Mouse (Mus musculus) kidney, embryonic 15.5 days (tissue): ENCODE results near the gene Prdm9. TPM values are rescaled to one million over a fixed set of nuclear protein-coding genes. Genes with fewer than 3 reads are reported as not detected.
A peak's percentile ranks its signal among the peaks of the same experiment; 100 is the strongest.

Experiments used
- ATAC-seq: fragments of 200-750 bp; cut with Nextera tagmentation; replicated peaks from 2 replicates; pipeline ENCODE4 v1.8.0; 2017; ENCODE audit warnings: moderate TSS enrichment; ENCODE audit not compliant: low FRiP score
- H3K27ac ChIP-seq: fragments of 300-500 bp; sonication (generic); 2 replicates; pipeline ENCODE4 v1.5.1; 2015; ENCODE audit warnings: mild to moderate bottlenecking, inconsistent platforms
- H3K27me3 ChIP-seq: fragments of 300-500 bp; sonication (generic); 2 replicates; pipeline ENCODE4 v1.6.1; 2015; ENCODE audit warnings: inconsistent platforms
- H3K36me3 ChIP-seq: fragments of 300-500 bp; sonication (generic); 2 replicates; pipeline ENCODE4 v1.6.1; 2015; ENCODE audit warnings: inconsistent platforms
- H3K4me1 ChIP-seq: fragments of 300-500 bp; sonication (generic); 2 replicates; pipeline ENCODE4 v1.6.1; 2015; ENCODE audit warnings: inconsistent platforms
- H3K4me2 ChIP-seq: fragments of 300-500 bp; sonication (generic); 2 replicates; pipeline ENCODE4 v1.6.1; 2015; ENCODE audit warnings: moderate library complexity, mild to moderate bottlenecking, inconsistent platforms
- H3K4me3 ChIP-seq: fragments of 300-500 bp; sonication (generic); replicated peaks from 2 replicates; pipeline ENCODE4 v1.5.1; 2015; ENCODE audit warnings: mild to moderate bottlenecking, inconsistent platforms
- H3K9ac ChIP-seq: fragments of 300-500 bp; sonication (generic); 2 replicates; pipeline ENCODE4 v1.6.1; 2015; ENCODE audit warnings: mild to moderate bottlenecking, inconsistent platforms
- H3K9me3 ChIP-seq: fragments of 300-500 bp; sonication (generic); replicated peaks from 2 replicates; pipeline ENCODE4 v1.6.1; 2016; ENCODE audit warnings: inconsistent platforms
- WGBS: fragments of 180-500 bp; shearing (Covaris S2); methylation state at CpG from one replicate; pipeline ENCODE4 v1.1.7; 2015; ENCODE audit warnings: mixed read lengths; 5-methylcytosine and 5-hydroxymethylcytosine counted together
- polyA plus RNA-seq: library from polyadenylated mRNA; unstranded; fragments of >200 nt; fragmentation: Nextera tagmentation; extraction: Ambion mirVana; gene quantifications from 2 replicates; pipeline ENCODE4 v1.2.1, GENCODE M21; 2015

Gene Prdm9
- polyA plus RNA-seq, 1 experiment from 2014 or later, result 2.9 TPM

DNA sequence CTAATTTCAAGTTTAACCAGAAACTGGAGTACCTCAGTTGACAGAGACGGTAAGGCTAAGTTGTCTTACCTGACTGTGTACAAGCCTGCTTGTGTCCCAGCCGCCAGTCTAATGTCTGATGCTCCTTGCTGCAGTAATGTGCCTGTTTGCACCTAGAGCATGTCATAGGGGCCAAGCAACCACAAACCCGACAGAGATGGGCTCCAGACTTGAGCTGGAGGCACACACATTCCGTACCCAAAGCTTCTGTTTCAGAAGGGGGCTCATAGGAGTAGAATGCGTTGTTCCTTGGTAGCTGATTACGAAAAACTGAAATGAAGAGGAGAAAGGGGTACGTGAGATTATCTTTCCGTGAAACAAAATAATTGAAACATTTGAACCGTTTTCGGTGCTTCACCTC is 37.9 kb downstream of the Prdm9 start:
- H3K9me3 ChIP-seq, result no peaks in the 10 kb centered on the region
- H3K4me3 ChIP-seq, result peak overlapping the region; percentile 77
- peak overlapping the region; percentile 75 for H3K4me2 ChIP-seq
- H3K36me3 ChIP-seq, result peaks cover 39% of the 10 kb centered on the region
- peaks cover 11% of the 10 kb centered on the region for H3K4me1 ChIP-seq
- H3K27ac ChIP-seq, result peak overlapping the region; percentile 91; the same call in 1 of the 2 replicates
- whole genome bisulfite sequencing, result 13% methylated on average over 10 of the region's 10 CpGs
- H3K27me3 ChIP-seq, result no peaks in the 10 kb centered on the region
- H3K9ac ChIP-seq, result peak overlapping the region; percentile 75
- ATAC-seq, result no peak

DNA sequence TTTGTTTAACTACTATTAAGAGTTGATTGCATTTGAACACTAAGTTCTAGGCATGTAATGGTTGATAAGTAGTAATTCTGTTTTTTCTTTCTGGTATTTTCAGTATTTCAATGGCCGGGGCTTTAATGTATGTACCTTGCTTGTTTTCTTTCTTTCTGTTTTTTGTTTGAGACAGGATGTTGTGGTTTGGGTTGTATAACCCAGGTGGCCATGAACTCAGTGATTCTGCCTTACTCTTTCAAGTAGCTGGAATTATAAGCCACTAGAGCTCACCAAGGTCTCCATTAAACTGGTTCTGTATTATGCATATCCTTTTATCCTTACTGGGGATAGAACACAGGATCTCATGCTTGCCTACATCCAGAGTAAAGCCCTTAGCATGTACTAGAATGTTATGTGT is 45.4 kb downstream of the Prdm9 start:
- H3K27ac ChIP-seq, result no peak overlapping the region
- ATAC-seq, result no peak
- H3K4me3 ChIP-seq, result no peak overlapping the region
- 100% methylated on average over 1 of the region's 1 CpGs for WGBS
- no peak overlapping the region for H3K9ac ChIP-seq
- H3K4me1 ChIP-seq, result no peaks in the 10 kb centered on the region
- no peak overlapping the region for H3K4me2 ChIP-seq
- H3K36me3 ChIP-seq, result peaks cover 97% of the 10 kb centered on the region
- no peaks in the 10 kb centered on the region for H3K9me3 ChIP-seq
- H3K27me3 ChIP-seq, result no peaks in the 10 kb centered on the region

DNA sequence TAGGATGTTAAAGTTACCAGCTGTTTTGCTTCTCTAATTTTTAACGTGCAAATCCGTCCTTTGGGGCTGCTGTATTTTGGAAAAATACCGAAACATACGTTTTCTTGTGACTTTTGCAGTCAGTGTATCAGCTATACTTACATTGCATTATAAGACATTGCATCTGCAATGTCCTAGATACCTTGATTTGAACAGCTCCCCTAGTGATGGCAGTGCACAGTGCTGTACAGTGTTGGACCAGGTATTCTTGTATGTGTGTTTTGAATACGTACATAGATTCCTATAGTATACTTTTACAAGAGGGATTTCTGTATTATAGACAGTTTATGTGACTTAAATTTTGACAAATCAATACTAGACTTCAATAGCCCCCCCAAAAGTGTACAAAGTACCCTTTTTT is 46.0 kb downstream of the Prdm9 start:
- no peaks in the 10 kb centered on the region for H3K9me3 ChIP-seq
- H3K36me3 ChIP-seq, result peaks cover 98% of the 10 kb centered on the region
- WGBS, result 88% methylated on average over 5 of the region's 5 CpGs
- no peak for ATAC-seq
- no peaks in the 10 kb centered on the region for H3K4me1 ChIP-seq
- H3K27me3 ChIP-seq, result no peaks in the 10 kb centered on the region
- no peak overlapping the region for H3K4me3 ChIP-seq
- no peak overlapping the region for H3K4me2 ChIP-seq
- no peak overlapping the region for H3K9ac ChIP-seq
- no peak overlapping the region for H3K27ac ChIP-seq

DNA sequence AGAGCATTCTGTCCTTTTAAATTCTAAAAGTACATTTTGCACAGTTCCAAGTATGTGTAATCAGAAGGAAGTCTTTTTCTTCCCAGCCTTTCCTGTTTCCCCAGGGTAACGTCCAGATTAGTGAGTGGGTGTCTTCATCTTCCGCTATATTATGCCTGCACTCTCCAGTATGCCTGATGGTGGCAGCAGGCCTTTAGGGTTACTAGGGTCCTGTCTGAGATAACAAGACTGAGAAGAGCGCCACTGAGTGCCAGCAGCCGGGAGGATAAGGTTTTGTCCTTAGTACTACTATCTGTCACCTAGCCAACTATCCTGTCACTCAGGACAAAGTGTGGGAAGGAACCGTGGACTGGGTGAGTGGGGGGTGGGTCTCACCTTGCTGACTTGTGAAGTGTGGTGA is 46.4 kb downstream of the Prdm9 start:
- no peak overlapping the region for H3K4me2 ChIP-seq
- H3K4me3 ChIP-seq, result no peak overlapping the region
- H3K27ac ChIP-seq, result no peak overlapping the region
- no peak overlapping the region for H3K9ac ChIP-seq
- H3K27me3 ChIP-seq, result no peaks in the 10 kb centered on the region
- peaks cover 99% of the 10 kb centered on the region for H3K36me3 ChIP-seq
- no peak for ATAC-seq
- WGBS, result 78% methylated on average over 5 of the region's 5 CpGs
- H3K4me1 ChIP-seq, result no peaks in the 10 kb centered on the region
- no peaks in the 10 kb centered on the region for H3K9me3 ChIP-seq

DNA sequence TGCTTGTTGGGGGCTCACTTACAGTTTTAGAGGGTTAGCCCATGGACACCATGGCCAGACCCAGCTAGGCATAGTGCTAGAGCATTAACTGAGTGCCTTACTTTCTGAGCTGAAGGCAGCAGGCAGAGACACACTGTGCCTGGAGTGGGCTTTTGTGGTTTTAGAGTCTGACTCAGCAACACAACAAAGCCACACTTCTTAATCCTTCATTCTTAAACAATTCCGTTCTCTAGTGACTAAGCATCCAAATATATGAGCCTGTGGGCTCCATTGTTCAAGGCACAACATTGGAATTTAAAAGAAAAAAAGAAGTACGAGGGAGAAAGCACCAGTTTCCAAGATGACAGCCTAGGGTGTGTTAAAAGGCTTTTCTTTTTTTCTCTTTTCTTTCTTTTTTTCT is 53.5 kb downstream of the Prdm9 start:
- Histone ChIP-seq H3K9me3 (peaks cover 5% of the 10 kb centered on the region; the same call in 1 of the 2 replicates), H3K4me3 (no peak overlapping the region), H3K27ac (no peak overlapping the region), H3K36me3 (peaks cover 98% of the 10 kb centered on the region), H3K9ac (no peak overlapping the region), H3K27me3 (no peaks in the 10 kb centered on the region), H3K4me2 (no peak overlapping the region), H3K4me1 (no peaks in the 10 kb centered on the region)
- 76% methylated on average over 2 of the region's 2 CpGs for WGBS
- no peak for ATAC-seq

DNA sequence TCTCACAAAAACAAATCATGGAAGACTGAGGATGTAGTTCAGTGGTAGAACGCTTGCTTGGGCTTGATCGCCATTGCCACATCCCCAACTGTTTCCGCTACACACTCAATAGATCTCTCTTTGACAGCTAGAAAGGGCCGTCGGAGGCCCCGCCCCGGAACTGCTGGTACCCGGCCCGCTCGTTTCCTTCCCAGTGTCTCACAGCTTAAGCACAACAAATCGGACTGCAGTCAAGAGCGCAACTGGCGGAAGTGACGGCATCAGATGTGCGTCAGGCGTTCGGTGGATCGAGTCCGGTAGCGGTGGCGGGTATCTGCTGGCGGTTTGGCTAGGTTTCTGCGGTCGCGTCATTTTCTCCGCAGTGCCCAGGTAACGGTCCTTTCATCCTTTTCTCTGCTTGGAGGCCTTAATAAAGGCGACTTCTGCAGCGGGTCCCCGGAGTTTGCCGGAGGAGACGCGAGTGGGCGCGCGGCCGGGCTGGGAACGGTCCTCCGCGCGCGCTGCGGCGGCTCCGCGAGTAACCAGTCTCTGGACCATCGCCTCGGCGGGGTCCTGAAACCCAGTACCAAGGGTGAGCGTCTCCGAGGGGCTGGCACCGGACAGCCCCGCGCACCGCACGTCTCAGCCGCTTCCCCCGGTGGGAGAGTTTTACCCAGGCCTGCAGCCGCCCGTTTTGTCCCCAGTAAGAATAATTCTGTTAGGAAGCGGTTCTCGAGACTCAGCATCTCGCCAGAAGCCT is 64.3 kb downstream of the Prdm9 start, which contains the start of the genes Psmb1 and Tbp:
Psmb1 (minus strand) TSS at position 96 of the 739 bp plus-strand sequence.
Tbp (plus strand) TSS at position 233 of the 739 bp plus-strand sequence.
- under 1% methylated on average over 63 of the region's 63 CpGs for WGBS
- Histone ChIP-seq H3K36me3 (peaks cover 28% of the 10 kb centered on the region), H3K4me3 (peak within 1 kb of the TSS; percentile 81), H3K9ac (peak within 1 kb of the TSS; percentile 84), H3K9me3 (no peaks in the 10 kb centered on the region), H3K27me3 (no peaks in the 10 kb centered on the region), H3K4me2 (peak within 1 kb of the TSS; percentile 78), H3K4me1 (peaks cover 32% of the 10 kb centered on the region), H3K27ac (peak within 1 kb of the TSS; percentile 97)
- ATAC-seq, result peak; percentile 95

DNA sequence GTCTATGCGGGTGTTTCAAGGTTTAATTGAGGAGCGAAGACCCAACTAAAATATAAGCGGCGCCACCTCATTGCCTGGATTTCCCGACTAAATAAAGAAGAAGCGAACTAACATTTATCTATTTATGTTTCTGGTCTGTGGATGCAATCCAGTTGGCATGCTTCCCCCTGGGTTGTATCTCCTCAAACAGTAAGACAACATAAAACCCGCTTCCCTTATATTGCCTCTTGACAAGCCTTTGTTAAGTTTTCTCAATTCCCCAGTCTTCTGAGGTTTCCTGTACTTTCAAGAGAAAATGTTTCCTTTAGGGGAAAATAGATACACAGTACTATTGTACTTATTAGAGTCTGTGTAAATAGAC is 65.4 kb downstream of the Prdm9 start:
- Histone ChIP-seq H3K4me2 (peak overlapping the region; percentile 78), H3K9ac (peak overlapping the region; percentile 77; the same call in 1 of the 2 replicates), H3K4me1 (peaks cover 32% of the 10 kb centered on the region), H3K4me3 (peak overlapping the region; percentile 81), H3K9me3 (no peaks in the 10 kb centered on the region), H3K27ac (peak overlapping the region; percentile 97), H3K27me3 (no peaks in the 10 kb centered on the region), H3K36me3 (peaks cover 27% of the 10 kb centered on the region)
- WGBS, result 42% methylated on average over 7 of the region's 7 CpGs
- ATAC-seq, result no peak

DNA sequence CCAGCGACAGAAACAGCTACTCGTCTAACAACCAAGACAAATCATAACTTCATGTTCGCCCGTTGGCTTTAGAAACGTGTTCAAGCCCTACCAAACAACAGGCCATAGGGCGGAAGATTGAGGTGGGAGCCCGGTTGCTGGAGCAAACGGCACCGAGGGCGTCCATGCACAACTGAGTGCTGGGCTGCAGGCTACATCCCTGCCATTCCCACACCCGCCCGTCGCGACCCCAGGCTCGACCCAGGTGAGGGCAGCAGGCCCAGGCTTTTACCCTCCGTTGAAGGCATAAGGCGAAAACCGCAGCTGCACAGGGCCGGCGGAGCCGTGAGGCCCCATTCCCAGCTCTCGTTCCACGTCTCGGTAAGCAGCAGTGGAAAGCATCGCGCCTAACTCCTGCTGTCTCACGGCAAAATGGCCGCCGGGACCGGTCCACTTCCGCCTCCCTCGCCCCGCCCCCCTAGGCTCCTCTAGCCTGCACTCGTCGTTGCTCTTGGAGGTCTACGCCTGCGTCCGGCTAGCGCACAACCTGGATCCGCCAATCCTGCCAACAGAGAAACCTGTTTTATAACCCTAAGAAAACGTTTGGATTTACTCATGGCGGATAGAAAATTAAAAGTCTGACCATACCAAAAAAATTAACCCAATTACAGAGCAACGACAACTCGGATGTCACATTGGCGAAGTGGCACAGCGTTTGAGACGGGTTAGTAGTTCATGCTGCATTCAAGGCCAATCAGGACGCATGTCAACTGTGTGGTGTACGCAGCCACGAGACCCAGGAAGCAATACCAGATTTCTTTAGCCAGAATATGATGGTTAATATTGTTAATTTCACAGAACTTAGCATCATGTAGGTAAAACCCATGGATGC is 66.0 kb downstream of the Prdm9 start:
- Histone ChIP-seq H3K36me3 (peaks cover 30% of the 10 kb centered on the region), H3K9ac (peak overlapping the region; percentile 77), H3K4me1 (peaks cover 32% of the 10 kb centered on the region), H3K27ac (peak overlapping the region; percentile 97), H3K4me2 (peak overlapping the region; percentile 78), H3K27me3 (no peaks in the 10 kb centered on the region), H3K9me3 (no peaks in the 10 kb centered on the region), H3K4me3 (peak overlapping the region; percentile 81)
- ATAC-seq, result peak; percentile 96
- under 1% methylated on average over 50 of the region's 50 CpGs for WGBS

Other genes starting within 250 kb of the Prdm9 start
- 30.9 and 32.0 TPM in 2 replicates for gene Dll1, start 187.5 kb downstream of the Prdm9 start, polyA plus RNA-seq
- gene Fam120b, start 168.2 kb downstream of the Prdm9 start, polyA plus RNA-seq, result 28.1 and 28.7 TPM in 2 replicates
- gene Psmb1, start 64.6 kb downstream of the Prdm9 start, polyA plus RNA-seq, result 265 and 285 TPM in 2 replicates
- gene Tbp, start 64.5 kb downstream of the Prdm9 start, polyA plus RNA-seq, result 49.4 and 51.1 TPM in 2 replicates
- 44.8 and 51.2 TPM in 2 replicates for gene Pdcd2, start 37.1 kb downstream of the Prdm9 start, polyA plus RNA-seq
- 29.5 and 30.9 TPM in 2 replicates for gene Chd1, start 140.6 kb upstream of the Prdm9 start, polyA plus RNA-seq